Mouse (Mus musculus) layer of hippocampus, postnatal 10 days (tissue): ENCODE measurements at regions not wholly inside any gene's neighbourhood (a gene's known extent, or its start where the extent isn't known, plus 50 kb on each side); places are given as distances from the start of the nearest gene placed in this dataset.
A peak's percentile ranks its signal among the peaks of the same experiment; 100 is the strongest.

ENCODE experiments used
- DNase-seq, 2 experiments: peaks; one replicate each; pipeline ENCODE4 v3.0.0; 2021; ENCODE audit warnings: low spot score in 2 of 2

DNA sequence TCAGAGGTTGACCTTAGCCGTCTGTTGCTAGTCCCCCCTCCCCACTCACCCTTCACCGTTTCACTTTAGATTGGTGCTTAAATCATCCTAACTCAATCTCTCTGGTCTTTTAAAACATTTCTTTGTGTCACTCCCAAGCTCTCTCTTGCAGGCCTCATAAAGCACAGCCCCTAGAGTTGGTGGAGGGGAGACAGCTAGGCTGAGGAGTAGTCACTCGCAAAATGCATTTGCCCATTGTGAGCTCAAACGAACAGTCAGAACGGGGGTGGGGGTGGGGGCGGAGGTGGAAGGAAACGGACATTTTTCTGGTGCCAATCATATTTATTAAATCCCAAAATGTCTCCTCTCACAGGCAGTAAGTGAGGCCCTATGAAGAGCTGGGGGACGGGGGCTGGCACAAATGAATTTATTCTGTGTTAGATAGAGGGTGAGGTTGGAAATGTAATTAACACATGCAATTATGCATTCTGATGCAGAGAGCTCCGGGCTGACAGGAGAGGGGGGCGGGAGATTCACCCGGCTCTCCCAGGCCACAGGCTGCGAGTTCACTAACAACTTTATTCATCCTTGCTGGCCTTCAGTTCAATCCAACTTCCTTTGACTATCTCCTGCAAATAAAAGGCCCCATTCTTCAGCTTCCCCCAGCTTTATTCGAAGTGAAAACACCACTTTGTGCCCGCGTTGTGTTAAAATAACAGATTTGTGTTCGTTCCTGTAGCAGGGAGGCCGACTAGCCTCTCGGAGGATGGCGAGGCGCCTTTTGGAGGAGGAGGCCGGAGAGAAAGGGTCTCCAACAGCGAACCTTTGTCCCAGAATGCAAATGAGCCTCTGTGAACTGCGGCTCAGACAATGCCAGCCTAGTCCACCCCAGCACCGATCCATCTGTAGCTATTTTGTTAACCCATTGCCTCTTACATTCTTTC lies 223.7 kb upstream of the Irx5 start:
- DNase-seq, result peak; percentile 38 to 57

DNA sequence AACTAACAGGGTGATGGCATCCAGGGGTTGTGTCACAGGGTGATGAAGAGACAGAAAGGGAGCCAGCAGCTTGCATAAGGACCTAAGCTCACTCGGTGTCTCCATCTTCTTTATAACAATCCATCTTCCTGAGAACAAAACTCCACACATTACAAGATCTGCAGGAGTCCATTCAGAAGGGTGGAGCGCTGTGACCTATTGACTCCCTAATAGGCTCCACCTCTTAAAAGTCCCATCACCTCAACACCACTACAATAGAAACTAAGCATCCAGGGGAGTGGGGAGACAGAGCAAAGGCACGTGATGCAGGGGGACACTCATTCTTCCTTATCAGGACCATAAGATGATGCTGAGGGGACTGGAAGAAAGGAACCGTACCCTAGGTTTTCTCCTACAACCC lies 224.5 kb upstream of the Irx5 start:
- DNase-seq, result no peak

GRCm38 (mm10) chr8:92132526-92132925 lies 224.9 kb upstream of the Irx5 start:
- DNase-seq, result no peak

- no peak for DNase-seq
Measured at GRCm38 (mm10) chr8:92130025-92130557, 227.3 kb upstream of the Irx5 start.

DNA sequence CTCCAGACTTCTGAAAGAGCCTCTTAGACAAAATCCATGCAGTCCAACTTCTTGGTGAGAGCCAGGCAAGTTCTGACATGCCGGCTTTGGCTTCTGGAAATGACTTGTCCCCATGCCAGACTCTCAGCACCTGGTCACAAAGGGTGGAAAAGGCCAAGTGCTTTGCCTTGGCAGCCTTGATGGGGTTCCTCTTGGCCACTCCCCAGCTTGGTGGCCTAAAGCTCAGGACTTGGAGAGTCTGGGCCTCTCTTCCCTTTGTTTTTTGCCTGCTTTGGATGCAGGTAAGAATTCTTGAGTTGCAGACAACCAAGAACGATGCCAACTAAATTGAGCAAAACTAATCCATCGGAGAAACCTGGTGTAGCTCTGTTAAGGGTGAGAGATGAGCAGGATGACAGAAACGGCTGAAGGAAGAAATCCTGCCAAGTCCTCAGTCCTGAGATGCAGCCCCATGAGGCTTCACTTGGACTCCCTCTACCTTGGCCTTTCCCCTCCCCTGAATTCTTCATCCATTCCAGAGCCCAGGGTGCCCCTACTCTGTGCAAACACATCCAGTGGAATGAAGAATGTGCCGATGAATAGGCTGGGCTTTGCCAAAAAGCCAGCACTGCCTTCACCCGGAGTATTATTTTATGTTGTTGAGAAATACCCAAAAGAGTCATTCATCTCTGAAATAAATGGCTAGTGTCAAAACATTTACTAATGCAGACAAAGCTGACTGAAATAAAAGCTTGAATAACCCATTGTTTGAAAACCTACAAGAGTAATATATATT lies 228.0 kb upstream of the Irx5 start:
- DNase-seq, result no peak

- no peak for DNase-seq
Measured at GRCm38 (mm10) chr8:92125631-92126030, 231.8 kb upstream of the Irx5 start.

GRCm38 (mm10) chr8:92121296-92121695 lies 236.1 kb upstream of the Irx5 start:
- no peak for DNase-seq

- no peak for DNase-seq
Measured at GRCm38 (mm10) chr8:92115479-92116267, 241.8 kb upstream of the Irx5 start.

GRCm38 (mm10) chr8:92114311-92115275 lies 242.8 kb upstream of the Irx5 start:
- DNase-seq, result no peak

DNA sequence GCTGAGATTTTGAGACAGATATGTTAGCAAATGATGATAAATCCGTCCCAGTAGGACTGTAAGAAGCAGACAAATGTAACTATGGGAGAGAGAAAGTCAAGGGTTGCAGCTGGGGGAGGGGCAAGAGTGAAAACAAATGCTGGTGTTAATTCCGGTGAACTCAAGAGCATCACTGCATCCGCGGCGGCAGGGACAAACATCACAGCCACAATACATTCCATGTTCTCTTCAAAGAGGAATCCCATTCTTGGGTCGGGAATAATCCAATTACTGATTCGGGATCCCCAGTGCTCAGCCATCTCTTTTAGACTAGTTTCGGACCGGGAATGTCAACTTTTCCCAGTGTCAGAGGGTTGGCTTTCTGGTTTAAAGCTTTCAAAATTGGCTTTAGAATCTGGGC lies 243.5 kb upstream of the Irx5 start:
- DNase-seq, result no peak

- DNase-seq, result no peak
Measured at GRCm38 (mm10) chr8:92113386-92113785, 244.0 kb upstream of the Irx5 start.

DNA sequence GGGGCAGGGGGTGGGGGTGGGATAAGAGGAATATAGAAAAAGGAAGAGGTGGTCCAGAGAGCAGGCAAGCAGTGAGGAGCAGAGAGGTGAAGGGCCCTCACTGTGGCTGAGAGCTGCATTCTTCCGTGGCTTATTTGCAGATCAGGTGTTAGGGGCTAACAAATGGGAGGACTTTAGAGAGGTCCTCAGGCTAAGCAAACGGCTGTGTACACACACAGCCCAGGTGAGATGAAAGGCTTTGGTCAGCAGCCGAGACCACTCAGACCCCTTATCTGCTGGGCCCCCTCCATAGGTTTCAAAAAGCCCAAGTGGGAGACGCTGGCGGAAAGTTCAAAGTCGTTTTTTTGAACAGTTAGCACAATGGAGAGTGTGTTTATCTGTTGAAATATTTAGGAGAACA lies 252.9 kb upstream of the Irx5 start:
- no peak for DNase-seq

GRCm38 (mm10) chr8:92102521-92102920 lies 254.9 kb upstream of the Irx5 start:
- DNase-seq, result no peak

DNA sequence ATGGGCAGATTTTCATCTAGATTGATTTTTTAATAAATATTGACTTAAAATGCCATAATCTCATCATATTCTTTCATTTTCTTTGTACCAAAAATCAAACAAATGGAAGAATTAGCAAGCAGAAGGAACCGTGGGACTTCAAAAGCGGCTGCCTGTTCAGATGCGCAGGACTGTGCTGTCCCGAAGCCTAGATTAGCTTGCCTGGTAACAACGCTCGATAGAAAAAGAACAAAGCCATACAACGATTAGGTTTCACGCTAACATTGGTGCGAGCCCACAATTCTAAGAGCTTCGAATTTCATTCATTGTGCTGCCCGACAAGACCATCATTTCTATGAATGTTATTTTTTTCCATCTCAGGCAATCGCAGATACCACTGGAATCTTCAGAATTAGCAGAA lies 262.1 kb upstream of the Irx5 start:
- DNase-seq, result no peak

DNA sequence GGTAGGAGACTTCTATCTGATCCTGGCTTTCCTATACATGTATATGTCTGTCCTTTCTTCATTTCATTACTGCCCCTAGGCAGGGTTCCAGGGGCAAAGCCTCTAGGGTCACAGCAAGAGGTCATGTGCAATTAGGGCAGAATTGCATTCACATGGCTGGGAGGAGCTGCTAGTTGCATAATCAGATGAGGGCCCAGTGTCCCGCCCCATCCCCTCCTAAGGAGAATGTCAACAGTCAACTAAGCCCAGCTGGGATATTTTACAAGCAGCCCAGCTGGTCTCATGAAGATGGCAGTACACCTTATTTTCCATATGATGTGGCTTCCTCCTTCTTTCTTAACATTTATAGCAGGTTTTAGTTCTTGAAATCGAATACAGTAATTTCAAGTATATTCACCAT lies 273.3 kb upstream of the Irx5 start:
- no peak for DNase-seq

DNA sequence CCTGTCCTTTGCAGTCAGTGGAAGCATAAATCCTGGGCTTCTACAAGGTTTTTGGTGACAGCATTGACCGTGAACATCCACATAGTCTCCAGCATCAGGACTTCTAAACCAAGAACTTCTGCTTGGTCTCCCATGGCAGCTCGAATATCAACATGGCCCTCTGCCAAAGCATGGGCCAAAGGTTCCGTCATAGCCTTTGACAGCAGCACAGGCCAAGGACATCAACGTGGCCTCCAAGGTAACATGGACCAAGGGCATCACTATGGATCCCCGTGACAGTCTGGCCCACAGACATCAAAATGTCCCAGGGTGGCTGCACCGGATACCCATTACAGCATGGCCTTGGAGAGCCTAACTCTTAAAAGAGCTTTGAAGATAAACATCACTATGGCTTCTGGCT lies 275.5 kb upstream of the Irx5 start:
- DNase-seq, result no peak

- peak; percentile 13 to 31 for DNase-seq
Measured at GRCm38 (mm10) chr8:92080852-92081251, 276.6 kb upstream of the Irx5 start.

GRCm38 (mm10) chr8:92077611-92078010 lies 275.7 kb upstream of the Irx3 start:
- DNase-seq, result no peak

- no peak for DNase-seq
Measured at GRCm38 (mm10) chr8:92072254-92072615, 270.4 kb upstream of the Irx3 start.
